Mouse (Mus musculus) frontal cortex, postnatal 25 days (tissue): ENCODE results near the gene Acbd4.

Source experiments
- DNase-seq, 2 experiments: peaks; one replicate each; pipeline ENCODE4 v3.0.0; 2022; ENCODE audit warnings: low spot score in 2 of 2

Gene Acbd4

DNA sequence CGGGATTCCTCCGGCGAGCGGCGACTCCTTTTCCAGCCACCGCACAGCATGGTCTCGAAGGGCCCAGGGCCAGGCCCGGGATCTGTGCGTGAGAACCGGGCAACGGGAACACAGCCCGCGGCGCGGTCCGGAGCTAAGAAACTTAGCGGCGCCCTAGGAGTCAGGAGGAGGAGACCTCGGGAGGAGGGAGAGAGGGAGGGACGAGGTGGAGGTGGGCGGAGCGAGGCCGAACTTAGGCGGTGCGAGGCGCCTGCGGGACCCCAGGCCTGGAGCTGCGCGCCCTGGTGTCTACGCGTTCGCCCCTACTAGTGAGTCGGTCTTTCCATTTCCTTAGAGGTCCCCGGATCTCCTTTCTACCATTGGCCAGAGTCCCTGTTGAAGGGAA is at the start of gene Acbd4, which contains the start of gene Plcd3:
Gene Acbd4 (plus strand): TSS at position 202 of the 385 bp plus-strand sequence.
Gene Plcd3 (minus strand): TSS at position 178 of the 385 bp plus-strand sequence.
- peak in 1 of 2 experiments; percentile 61 for DNase-seq

DNA sequence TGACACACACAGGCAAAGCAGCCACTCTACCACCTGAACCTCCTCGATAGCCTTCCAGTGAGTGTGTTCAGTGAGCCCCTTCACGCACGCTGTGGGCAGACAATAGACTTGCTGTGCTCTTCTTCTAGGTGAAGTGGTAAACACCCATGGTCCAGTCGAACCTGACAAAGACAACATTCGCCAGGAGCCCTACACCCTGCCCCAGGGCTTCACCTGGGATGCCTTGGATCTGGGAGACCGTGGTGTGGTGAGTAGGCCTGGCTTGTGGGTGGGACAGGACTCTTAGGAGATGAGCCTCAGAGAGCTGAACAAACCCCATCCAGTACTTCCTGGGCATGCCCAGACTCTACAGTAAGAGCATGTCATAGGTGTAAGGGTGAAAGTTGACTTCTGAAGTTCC is 49.4 kb upstream of the Acbd4 start:
- no peak for DNase-seq

DNA sequence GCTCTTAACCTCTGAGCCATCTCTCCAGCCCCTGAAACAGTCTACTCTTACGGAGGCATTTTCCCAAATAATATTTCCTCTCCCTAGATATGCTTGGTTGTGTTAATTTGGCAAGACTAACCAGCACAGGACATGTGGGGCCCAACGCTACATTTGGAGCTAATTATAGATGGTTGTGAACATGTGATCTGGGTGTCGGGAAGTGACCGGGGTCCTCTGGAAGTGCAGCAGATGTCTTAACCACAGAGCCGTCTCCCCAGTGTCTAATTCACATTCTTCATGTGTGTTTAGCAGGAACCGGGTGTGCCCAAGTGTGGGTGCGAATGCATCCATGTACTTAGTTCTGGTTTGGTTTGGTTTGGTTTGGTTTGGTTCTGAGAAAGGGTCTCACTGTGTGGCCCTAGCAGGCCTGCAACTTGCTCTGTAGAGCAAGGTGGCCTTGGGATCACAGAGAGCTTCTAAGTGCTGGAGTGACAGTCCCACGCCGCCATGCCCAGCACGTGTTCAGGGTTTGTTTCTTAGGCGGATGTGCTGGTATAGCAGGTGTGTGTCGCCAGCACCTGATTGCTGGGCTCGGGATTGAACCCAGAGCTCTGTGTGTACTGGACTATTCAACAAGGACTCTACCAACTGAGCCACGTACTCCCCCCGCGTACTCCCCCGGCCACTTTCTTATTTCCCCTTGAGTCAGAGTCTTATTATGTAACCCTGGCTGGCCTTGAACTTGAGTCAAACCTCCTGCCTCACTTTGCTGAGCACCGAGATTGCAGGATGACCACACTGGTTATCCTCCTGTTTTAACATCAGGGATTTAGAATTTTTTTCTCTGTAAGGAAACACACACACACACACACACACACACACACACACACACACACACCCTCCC is 48.0 kb upstream of the Acbd4 start:
- DNase-seq: no peak

DNA sequence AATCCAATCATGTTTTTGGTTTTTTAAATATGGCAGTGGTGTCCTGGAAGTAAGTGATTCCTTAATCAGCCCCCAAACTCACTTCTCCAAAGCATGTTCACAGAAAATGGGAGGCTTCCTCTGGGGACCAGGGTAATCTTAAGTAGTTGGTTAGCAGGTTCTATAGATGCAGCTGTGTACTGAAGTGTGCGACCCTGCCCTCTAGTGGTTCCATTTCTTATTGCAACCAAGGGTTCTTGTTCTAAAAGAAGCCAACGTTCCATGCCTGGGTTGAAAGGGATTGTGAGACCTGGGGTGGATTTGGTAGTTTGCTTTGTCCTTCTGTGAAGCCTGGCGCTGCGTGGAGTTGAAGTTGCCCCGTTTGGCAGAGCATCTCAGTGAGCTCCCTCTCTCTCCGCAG is 46.7 kb upstream of the Acbd4 start:
- peak; percentile 72 to 81 for DNase-seq

DNA sequence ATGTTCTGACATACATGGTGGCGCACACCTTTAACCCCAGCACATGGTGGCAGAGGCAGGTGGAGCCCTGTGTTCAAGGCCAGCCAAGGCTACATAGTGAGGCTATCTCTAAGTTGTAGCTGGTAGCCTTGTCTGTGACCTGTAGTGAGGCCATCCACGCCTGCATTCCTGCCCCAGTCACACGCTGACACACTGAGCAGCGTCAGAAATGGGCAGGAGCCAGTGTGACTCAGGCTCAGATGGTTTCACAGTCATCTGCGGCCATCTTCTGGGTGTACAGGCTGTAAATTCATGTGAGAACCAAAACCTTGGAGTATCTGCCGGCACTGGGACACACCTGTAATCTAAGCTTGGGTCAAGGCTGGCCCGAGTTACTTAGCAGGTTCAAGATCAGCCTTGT is 44.8 kb upstream of the Acbd4 start:
- DNase-seq: no peak

DNA sequence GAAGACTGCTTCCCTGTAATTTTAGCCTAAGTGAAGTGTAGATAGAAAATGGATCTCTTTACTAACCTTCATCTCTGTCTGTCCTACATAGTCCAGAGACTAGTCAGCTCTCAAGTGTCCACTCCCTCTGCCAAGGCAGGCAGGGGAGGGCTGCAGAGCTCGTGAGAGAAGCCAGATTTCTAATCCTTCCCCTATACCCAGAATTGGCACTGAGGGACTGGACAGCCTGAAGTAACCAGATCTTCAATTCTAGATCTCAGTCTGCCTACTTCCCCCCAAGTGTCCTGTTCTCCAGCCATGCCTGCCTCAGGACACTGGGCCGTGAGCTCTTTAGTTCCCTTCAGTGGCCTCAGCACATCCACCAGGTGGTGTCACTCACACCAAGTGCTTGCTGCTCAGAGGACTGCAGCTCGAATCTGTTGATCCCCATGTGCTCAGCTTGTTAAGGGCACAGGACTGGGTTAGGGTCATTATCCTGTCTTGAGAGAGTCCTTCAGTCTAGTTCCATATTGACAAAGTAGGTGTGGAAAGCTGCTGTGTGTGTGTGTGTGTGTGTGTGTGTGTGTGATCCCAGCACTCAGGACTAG is 42.9 kb upstream of the Acbd4 start:
- no peak for DNase-seq

DNA sequence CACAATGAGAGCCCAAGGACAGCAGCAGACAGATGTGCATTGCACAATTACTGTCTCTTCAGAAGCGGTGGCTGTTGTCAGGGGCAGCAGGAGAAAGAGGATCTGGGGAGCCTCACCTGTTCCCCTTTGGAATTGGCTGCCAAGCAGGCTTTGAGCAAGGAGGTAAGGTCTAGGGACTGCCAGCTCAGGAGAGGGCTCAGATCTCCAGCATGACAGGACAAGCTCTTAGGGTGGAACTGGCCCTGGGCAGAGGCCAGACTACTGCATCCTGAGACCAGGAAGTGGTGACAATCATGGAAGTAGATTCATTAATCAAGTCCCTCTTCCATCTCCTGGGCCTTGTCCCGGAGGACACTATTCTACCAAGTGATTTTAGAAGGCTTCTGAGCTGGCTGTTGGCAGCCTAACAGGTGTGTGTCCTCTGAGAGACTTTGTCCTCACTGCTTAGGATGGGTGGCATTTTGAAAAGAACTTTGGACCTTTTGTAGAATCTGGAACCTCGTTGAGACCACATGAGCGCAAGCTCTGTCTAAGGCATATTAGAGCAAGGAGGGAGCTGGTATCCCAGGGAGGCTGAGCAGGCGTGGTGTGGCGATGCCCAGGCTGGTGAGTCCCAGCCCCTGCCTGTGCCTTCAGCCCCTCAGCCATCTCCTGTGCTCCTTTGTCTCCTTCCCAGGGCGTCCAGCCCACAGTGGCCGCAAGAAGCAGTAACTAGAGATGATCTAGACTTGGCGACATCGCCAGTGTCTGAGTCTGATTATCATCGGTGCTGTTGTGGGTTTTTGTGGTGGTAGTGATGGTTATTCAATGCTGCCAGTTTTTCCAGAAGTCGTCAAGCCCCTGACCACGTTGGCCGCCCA is 35.1 kb upstream of the Acbd4 start:
- DNase-seq: no peak

DNA sequence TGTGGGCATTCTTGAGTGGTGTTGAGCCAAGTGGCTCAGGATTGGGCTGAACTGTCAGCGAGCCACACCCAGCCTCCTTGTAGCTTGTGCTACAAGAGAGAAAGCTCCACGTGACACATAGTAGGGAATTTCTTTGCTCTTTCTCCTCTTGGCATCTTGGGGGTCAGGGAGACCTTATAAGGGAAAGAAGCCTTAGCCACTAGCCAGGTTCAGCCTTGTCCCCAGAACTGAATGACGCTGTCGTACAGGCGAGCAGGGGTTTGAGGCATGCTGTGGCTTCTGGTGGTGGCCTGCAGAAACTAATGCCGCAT is 34.5 kb upstream of the Acbd4 start:
- DNase-seq: no peak

DNA sequence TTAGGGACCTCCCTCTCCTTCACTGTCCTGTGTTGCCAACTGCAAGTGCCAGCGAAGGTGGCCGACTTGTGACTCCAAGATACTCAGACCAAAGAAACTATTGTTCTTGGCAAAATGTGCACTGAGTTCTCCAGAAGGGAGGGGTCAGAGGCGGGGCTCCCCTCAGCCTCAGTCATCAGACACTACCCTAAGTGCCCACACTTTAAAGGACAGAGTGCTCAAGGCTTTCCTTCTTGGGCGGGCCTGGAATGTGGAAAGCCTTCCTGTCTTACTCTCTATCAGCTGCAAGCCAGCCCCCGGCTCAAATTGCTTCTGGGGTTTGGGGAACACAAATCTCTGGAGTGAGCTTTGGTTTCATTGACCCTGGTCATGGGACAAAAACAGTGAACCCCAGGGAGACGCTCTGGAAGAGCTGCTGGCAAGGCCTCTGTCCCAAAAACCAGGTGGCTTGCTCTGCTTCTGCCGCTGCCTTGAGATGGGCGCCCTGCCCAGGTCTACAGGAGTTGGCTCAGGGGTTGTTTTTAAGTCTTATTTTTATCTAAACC is 34.0 kb upstream of the Acbd4 start:
- DNase-seq: no peak

DNA sequence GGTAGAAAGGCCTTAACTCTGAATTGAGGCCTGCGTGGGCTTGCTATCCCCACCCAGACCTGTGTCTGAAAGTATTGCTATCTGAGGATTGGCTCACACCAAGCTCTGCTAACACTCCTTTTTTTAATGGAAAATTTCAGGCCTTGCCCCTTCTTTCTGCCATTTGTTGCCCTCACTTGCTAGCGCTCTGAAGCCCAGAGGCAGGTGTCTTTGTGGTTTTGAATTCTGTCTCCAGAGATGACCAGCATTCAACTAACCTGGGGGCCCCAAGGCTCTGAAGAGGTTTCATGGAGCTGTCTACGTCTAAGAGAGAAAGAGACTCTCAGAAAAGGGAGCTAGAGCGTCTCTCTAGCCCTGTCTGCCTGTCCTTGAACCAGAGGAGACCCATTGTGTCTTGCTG is 33.2 kb upstream of the Acbd4 start:
- no peak for DNase-seq

DNA sequence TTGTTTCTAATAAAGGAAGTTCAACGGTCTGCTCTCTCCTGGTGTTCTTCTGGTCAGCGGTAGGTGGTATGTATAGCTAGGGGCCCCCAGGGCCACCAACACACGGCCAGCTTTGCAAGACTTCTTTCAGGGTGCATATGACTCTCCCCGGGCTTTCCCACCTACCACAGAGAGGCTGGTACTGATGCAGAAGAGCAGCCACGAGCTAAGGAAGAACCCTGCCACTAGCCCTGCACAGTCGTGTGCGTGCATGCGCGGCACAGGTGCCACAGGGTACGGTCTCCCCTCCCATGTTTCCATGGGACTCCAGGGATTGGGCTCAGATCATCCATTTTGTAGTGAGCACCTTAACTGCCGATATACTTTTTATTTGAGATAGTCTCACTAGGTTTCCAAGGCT is 32.6 kb upstream of the Acbd4 start:
- no peak for DNase-seq

DNA sequence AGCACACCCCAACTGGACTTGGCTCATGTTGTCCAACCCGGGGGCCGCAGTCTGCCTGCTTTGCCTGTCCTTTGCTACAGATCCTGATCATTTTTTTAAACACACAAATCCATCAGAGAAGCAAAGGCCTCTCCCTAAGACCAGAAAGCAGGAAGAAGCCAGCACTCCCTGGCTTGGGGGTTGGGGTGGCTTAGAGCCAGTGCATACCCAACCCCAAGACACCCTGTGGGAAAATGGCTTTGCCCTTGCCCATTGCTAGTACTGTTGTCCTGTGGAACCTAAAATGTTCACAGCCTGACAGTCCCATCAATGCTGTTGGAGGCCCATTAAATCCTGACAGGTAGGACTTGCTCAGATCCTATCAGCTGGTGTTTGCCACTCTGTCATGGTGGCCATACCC is 31.8 kb upstream of the Acbd4 start:
- no peak for DNase-seq

DNA sequence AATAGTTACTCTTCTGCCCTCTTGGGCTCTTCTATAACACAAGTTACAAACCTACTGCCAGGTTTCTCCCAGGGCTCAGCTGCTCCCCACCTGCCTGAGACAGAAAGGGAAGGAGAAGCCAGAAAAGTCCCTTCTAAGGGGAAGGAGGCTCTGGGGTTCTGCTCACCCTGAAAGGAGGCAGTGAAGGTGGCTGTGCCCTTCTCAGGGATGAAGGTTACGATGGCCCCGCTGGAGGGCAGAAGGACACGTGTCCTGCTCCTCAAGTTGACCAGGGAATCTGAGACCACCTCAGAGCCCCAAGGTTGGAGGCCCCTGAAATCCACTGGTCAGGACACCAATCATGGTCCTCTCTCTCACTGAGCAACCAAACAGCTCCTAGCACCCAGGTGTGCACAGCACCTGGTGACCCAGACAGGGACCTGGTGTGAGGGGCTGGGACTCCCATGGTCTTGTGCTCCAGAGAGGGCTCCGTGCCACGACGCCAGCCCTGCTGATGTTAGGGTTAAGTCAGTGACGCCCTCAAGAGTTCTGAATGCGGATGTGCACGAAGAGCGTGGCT is 31.1 kb upstream of the Acbd4 start:
- no peak for DNase-seq

DNA sequence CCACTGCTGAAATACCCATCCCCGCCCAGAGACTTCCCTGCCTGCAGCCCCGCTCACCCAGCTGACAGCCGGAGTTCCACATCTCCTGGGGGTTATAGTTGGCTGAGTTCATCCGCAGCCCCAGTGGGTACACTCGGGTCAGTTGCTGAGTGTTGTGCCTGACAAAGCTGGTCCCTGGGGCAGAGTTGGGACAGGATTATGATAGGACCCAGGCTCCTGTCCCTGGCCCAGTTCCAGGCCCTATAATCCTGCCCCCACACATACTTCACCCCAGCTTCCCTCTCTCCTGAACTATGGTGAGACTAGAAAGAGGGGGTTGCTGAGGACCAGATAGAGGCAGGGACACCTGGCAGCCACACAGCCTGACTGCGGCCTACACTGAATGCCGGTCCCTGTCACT is 27.8 kb upstream of the Acbd4 start:
- DNase-seq: no peak

DNA sequence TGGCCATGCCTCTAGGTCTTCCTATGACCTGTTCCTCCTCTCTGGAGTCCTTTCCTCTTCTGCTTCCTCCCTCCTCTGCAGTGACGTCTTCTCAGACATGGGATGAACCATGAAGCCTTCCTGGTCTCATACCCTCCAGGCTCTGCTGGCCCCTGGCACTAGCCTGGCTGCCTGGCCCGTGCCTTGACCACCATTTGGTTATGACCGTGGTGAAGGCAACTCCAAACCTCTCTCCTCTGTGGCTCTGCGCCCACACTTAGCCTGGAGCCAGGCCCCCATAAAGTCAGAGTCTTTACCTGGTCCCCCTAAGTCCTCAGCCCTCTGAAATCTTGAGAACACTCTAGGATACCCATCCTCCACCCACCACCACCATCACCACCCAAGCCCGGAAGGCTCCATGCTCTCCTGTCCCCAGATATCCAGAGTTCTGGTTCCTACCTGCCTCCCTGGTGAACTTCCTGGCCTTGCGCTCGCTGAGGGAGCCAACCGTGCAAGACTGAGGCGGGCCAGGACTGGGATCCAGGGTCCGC is 27.3 kb upstream of the Acbd4 start:
- DNase-seq: no peak

DNA sequence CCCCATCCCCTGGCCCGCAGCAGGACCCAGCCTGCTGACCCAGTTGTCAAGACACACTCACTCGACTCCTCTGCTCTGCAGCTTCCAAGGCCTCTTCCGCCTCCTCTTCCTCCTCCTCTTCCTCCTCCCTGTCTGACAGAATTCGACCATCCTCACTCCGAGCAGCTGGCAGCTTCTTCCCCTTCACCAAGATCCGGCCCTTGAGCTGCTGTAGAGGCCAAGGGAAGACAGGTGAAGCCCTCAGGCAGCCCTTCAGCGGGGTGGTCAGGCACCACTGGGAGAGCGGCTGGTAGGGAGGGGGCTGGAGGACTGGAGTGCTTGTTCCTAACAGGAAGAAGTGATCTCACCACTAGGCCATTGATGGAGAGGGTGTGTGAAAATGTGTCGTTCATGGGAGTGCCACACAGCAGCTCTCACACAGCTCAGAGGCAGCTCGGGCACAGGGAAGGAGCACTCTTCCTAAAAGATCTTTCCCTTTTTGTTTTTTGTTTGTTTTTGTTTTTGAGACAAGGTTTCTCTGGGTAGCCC is 26.6 kb upstream of the Acbd4 start:
- no peak for DNase-seq

DNA sequence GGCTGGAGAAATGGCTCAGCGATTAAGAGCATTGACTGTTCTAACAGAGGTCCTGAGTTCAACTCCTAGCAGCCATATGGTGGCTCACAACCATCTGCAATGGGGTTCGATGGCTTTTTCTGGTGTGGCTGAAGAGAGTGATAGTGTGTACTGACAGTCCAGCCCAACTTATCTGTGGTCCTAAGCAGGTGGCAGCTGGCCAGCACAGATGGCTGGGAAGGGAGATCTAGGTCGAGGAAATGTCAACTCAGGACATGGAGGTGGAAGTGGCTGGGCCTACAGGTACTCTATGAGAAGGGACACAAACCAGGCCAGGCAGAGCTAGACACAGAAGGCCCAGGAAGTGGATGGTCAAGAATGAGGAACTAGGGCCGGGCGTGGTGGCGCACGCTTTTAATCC is 25.5 kb upstream of the Acbd4 start:
- no peak for DNase-seq

DNA sequence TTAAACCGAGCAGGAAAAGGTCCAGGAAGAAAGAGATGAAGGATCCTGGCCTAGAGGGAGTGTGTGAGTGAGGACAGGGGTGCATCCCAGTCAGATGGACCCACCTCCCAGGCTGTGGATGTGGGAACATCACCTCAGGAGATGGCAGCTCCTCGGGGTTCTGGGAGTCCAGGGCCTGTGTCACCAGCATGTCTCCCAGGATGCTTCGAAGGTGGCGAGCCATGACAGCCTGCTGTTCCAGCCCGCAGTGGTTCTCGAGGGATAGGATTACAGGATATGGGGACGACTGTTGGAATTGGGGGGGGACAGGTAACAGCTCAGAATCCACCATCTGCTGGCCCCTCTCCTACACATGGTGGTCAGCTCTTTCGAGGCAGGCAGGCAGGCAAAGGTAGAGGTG is 24.9 kb upstream of the Acbd4 start:
- DNase-seq: no peak

DNA sequence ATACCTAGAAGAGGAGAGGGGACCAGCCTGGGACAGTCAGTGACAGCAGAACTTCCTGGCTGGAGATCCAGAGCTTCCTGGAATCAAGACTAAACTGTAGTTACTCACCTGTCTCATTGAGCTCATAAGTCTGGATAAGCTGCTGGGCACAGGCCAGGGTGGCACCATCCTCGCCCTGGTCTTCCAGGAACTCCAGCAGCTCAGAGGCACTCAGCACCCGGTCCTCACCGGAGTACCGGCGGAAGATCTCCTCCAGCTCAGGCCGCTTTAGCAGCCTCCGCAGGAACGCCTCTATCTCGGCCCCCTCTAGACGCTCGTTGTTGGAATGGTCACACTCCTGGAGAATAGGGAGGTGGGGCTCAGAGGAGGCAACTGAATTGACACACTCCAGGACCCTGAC is 23.4 kb upstream of the Acbd4 start:
- no peak for DNase-seq

DNA sequence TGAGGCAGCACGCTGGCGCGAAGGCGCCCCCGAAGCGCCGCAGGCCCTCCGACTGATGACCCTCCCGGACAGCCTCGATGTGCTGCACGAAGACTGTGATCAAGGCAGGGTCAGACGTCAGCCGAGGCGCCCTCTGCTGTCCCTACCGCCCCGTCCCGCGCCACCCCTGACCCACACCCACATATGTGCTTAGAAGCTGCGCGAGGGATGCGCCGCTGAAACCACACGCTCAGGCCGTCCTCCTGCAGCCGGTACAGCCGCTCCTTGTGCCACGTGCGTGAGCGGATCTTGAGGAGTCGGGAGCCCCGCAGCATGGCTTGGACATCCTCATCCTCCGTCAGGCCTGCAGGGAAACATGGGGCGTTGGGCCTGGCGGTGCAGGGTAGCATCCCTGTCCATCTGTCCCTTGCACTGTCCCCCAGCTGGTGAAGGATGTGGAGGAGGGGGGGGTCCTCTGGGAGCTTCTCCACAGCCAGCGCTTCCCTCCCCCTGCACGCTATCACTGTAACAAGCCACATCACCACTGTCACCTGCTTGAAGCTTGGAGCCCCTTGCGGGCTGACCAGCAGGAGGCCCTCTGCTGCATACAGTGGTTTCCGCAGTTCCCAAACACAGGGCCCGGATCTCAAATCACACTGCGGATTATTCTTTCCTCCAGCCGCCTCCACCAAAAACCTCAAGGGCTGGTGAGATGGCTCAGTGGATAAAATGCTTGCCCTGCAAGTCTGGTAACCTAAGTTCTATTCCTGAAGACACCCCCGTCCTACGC is 21.0 kb upstream of the Acbd4 start:
- DNase-seq: no peak

DNA sequence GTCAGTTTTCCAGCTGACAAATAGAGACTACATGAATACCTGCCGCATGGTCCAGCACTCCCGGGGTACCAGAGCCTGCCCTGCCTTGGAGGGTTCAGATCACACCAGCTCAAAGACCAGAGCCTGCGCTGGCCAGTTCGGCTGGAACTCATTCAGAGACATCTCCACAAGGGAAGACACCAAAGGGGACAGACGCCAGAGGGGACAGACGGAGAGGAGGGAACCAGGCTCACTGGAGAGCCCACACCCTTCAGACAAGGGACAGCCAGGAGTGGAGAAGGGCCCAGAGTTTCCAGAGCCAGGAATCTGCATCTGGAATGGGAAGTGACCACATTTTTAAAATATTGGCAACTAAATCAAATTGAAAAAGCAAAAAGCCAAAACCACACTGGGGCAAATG is 19.9 kb upstream of the Acbd4 start:
- no peak for DNase-seq
